Mouse (Mus musculus) monocyte, adult 5-6 weeks (primary cell): Measurements from ENCODE around the gene Shf. TPM values are rescaled to one million over a fixed set of nuclear protein-coding genes. Genes with fewer than 3 reads are reported as not detected.
"Not testable (repeated sequence)": the region's sequence is repeated elsewhere in the genome, so short reads cannot be mapped to it uniquely, and the experiment has no call there.

Experiments
- ATAC-seq: fragments of 153-309, 156-312 bp; replicated peaks from 2 replicates; pipeline ENCODE4 v1.8.0; 2017; ENCODE audit warnings: mild to moderate bottlenecking; ENCODE audit not compliant: low TSS enrichment, insufficient number of reproducible peaks, severe bottlenecking, poor library complexity, low FRiP score
- total RNA-seq: library from RNA; stranded (forward); fragments of 200-1000, 200-491, 200-594 nt; gene quantifications from 3 replicates; pipeline ENCODE4 v1.2.3, GENCODE M21; 2017

The Shf gene
- total RNA-seq, 1 experiment from 2014 or later, result 1.3 TPM

GRCm38 (mm10) chr2:122352992-122353391 lies 16.0 kb downstream of the Shf start:
- ATAC-seq, result no peak

DNA sequence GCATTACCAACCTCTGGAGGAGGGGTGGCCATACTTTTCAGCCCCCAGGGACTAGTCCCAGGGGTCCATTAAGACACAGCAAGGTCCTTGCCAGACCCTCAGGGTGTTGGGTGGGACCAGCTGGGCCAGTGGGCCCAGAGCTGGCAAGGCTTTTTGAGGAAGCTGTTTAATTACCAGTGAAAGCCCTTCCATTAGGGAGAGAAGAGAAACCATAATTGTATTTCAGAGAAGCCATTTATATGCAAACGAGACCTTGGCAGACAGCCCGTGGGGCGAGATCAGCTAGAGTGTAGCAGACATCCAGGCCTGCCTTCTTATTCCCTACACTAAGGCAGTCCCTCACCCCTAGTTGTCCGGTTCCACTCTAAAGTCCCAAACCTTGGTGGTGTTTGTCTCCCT lies 17.0 kb downstream of the Shf start:
- ATAC-seq, result no peak

GRCm38 (mm10) chr2:122351156-122351930 lies 17.6 kb downstream of the Shf start:
- no peak for ATAC-seq

GRCm38 (mm10) chr2:122349136-122349785 lies 19.7 kb downstream of the Shf start:
- no peak for ATAC-seq

GRCm38 (mm10) chr2:122348531-122349131 lies 20.3 kb downstream of the Shf start:
- peak; percentile 51; the same call in 1 of the 2 replicates for ATAC-seq

- no peak for ATAC-seq
Observed at GRCm38 (mm10) chr2:122347257-122347656, 21.7 kb downstream of the Shf start.

GRCm38 (mm10) chr2:122346164-122346563 lies 22.8 kb downstream of the Shf start:
- ATAC-seq, result not testable (repeated sequence)

DNA sequence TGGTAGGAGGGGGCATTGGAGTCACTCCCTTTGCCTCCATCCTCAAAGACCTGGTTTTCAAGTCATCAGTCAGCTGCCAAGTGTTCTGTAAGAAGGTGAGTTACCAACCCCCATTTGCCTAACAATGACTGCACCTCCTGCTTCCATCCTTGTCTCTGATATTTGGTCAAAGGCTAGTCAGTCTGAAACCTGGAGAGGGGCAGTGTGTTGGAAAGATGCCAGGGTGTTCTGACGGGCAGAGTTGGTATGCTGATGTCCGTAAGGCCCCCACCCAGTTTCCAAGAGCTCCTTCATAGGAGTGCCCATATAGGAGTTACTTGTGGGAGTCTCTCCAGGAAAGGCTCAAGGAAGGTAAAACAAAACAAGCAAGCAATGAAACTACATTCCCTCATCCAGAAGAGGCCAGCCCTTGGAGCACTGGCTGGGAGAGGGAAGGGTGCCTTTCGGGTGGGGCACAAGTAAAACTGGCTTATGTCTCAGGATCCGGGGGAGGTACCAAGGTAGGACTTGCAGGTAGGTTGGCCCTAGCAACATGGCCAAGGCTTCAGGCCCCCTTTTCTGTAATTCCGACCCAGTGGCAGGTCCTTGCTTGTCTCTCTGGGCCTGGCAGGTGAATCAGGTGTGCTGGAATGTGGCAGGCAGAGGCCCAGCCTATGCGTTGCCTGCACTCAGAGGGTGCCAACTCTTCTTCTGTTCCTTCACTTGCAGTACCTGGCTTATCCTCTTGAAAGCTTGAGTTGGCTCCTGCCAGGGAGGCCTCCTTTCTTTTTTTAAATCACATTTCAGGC lies 23.7 kb downstream of the Shf start:
- no peak for ATAC-seq

DNA sequence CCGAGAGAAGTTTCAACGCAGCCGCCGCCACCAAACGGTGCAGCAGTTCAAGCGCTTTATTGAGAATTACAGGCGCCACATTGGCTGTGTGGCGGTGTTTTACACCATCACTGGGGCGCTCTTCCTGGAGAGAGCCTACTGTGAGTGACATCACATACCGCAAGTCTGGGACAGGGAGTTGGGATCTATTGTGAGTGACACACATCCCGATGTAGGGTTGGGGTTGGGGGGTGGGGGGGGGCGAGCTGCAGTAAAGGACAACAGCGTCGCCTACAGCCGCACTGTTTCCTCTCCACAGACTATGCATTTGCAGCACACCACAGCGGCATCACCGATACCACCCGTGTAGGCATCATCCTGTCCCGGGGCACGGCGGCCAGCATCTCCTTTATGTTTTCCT lies 31.7 kb downstream of the Shf start:
- no peak for ATAC-seq

- no peak for ATAC-seq
Observed at GRCm38 (mm10) chr2:122334170-122334569, 34.8 kb downstream of the Shf start.

DNA sequence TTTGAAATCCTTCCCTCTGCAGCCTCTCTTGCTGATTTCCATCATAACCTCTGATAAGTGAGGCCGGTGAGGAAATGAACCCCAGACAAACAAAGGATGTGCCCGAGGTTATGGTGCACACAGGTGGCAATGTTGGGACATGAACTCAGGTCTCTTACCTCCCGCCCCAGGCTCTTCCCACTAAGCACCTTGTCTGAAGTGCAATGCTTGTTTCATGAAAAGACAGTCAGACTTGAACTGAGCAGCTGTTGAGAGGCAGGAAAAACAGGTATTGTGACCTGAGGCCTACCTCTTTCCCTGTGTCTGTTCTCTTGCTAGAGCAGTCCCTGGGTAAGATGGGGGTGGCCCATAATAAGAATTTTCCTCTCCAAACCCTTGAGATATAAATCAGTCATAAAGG lies 36.7 kb downstream of the Shf start:
- ATAC-seq, result no peak

- not testable (repeated sequence) for ATAC-seq
Observed at GRCm38 (mm10) chr2:122330317-122330716, 38.6 kb downstream of the Shf start.

DNA sequence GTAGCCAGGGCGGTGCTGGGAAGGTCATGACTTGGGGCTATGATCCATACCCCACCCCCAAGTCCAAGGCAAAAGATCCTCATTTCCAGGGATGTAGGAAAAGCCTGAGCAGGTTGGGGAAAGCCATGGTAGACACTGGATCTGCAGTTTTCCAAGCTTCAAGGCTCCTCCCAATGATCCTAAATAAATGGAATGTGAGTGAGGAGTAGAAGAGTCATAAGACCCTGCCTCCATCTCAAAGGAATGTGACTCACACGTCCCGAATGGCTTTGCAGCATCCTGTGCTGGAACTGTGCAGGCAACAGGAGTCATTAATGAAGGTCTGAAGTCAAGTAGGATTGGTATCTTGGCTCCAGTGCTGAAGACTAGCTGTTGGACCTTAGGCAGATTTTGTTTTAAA lies 41.0 kb downstream of the Shf start:
- ATAC-seq, result no peak

DNA sequence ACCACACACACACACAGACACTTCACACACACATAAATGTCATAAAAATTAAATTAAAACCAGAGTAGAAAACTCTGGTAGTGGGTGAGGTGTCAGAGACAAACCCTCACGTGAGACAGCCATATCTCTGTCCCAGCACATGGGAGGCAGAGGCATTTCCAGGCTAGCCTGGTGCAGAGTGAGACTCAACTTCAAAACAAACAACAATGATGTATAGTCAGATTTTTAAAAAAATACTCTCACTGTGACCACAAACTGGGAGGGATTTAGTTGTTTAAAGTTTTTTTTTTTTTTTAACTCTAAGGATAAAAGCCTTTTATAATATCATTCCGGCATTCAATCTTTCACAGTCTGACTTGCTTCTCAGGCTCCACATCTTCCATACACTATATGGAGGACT lies 43.6 kb downstream of the Shf start:
- ATAC-seq, result no peak

GRCm38 (mm10) chr2:122324586-122324985 lies 44.4 kb downstream of the Shf start:
- no peak for ATAC-seq

- ATAC-seq, result no peak
Observed at GRCm38 (mm10) chr2:122323960-122324359, 45.0 kb downstream of the Shf start.

DNA sequence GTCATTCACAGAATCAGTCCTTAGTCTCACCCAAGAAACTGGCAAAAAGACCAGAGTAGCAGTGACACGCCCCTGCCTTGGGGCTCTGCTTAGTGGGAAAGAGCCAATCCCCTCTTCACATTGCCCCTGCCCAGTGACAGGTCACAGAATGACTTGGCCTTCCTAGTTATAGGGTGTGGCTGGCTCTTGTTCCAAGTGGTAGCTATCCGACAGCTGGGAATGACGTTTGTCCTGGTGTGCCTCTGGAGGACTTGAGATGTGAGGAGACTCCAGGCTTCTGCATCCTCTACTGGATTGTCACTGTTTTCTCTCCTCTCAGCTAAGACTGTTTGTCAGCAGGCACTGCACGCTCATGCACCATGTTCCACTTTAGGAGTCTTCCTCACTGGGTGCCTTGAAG lies 51.6 kb downstream of the Shf start:
- ATAC-seq, result no peak

DNA sequence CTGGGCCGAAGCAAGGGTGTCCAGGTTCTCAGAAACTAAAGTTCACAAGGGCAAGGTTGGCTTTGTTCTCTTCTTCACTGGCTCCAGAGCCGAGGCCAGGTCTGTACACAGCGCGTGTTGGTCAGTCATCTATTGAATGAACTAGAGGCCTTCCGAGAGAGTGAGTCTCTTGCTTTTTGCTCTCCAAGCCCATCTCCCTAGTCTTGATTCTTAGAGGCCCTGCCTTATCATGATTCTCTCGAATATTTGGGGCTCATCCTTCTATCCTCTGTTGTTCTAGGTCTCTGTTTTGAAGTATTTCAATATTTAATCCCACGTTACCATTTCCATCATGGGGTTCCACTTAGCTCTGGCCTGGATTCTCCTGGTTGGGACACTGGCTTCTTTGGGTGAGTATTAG lies 53.6 kb downstream of the Shf start, which contains the start of gene Duox1:
Gene Duox1, plus strand, starts transcription at position 301 of the 400 bp plus-strand sequence.
- ATAC-seq, result no peak

GRCm38 (mm10) chr2:122313536-122313935 lies 55.4 kb downstream of the Shf start, which contains the start of gene Duoxa1:
TSS of gene Duoxa1 (minus strand) at chr2:122313730.
- ATAC-seq, result 0 out of 2 replicates have a peak, but pooled peaks have one; percentile 23
